ENCODE assay signal across 9 mouse cellular contexts in genomic region chr7:27486102-27486769, GRCm38 (mm10). TPM values are rescaled to one million over a fixed set of nuclear protein-coding genes. Genes with fewer than 3 reads are reported as not detected.
DNase-seq lines count a peak whose midpoint lies in the region; ATAC-seq lines count a peak whose summit lies in the region.
"Had no signal": no experiment of that assay in that cellular context is flagged by ENCODE, and none has a peak within 500 bp of the region (broad histone marks: within the 10 kb centered on the region; RNA-seq: fewer than 3 reads in every experiment).

No protein-coding gene starts in this region.

- ATAC-seq in heart, embryonic 12.5 days (ENCODE audit: insufficient number of reproducible peaks, low FRiP score): no peak
- ATAC-seq in hindbrain, embryonic 11.5 days (ENCODE audit: low FRiP score): peak; percentile 17
- ATAC-seq in liver, embryonic 12.5 days: no peak
- peak; percentile 15 for ATAC-seq in neural tube, embryonic 14.5 days (ENCODE audit: low read depth)

- peaks cover 20% of the 10 kb centered on the region for H3K36me3 ChIP-seq in heart, embryonic 12.5 days
- H3K36me3 ChIP-seq in hindbrain, embryonic 11.5 days (ENCODE audit: control insufficient read depth, insufficient read depth, low read length): no peaks in the 10 kb centered on the region
- H3K36me3 ChIP-seq in liver, embryonic 12.5 days: peaks cover 15% of the 10 kb centered on the region
- no peaks in the 10 kb centered on the region for H3K36me3 ChIP-seq in neural tube, embryonic 14.5 days (ENCODE audit: control insufficient read depth, insufficient read depth, low read length)

- no peak for DNase-seq in heart, adult 11 months
- peak; percentile 53 for DNase-seq in c-Kit-positive CD71-negative TER-119-negative erythroid progenitor cells, embryonic 14.5 days (ENCODE audit: low read depth)
- no peak for DNase-seq in hindbrain, embryonic 11.5 days (ENCODE audit: low spot score)
- no peak for DNase-seq in layer of hippocampus, adult 8-10 months (ENCODE audit: low spot score in 2 of 2)
- DNase-seq in retina, embryonic 14.5 days (ENCODE audit: low spot score): no peak

- H3K4me1 ChIP-seq in heart, embryonic 12.5 days (replicated peaks): peaks cover 39% of the 10 kb centered on the region
- no peaks in the 10 kb centered on the region for H3K4me1 ChIP-seq in hindbrain, embryonic 11.5 days (replicated peaks; ENCODE audit: control insufficient read depth, insufficient read depth, low read length)
- H3K4me1 ChIP-seq in liver, embryonic 12.5 days: peaks cover 81% of the 10 kb centered on the region
- peaks cover 6% of the 10 kb centered on the region; the same call in 1 of the 2 replicates for H3K4me1 ChIP-seq in neural tube, embryonic 14.5 days (ENCODE audit: control insufficient read depth, insufficient read depth, low read length)

- H3K27ac ChIP-seq in heart, embryonic 12.5 days (ENCODE audit: poor library complexity, severe bottlenecking): peak overlapping the region; percentile 98
- no peak overlapping the region for H3K27ac ChIP-seq in hindbrain, embryonic 11.5 days (ENCODE audit: low read depth, low read length)
- peak overlapping the region; percentile 95 for H3K27ac ChIP-seq in liver, embryonic 12.5 days
- no peak overlapping the region for H3K27ac ChIP-seq in neural tube, embryonic 14.5 days (ENCODE audit: low read depth, low read length)

- peak overlapping the region; percentile 75 for H3K4me2 ChIP-seq in heart, embryonic 12.5 days
- peak overlapping the region; percentile 37 for H3K4me2 ChIP-seq in hindbrain, embryonic 11.5 days (replicated peaks; ENCODE audit: low read depth, low read length)
- peak overlapping the region; percentile 94 for H3K4me2 ChIP-seq in liver, embryonic 12.5 days
- peak overlapping the region; percentile 54 for H3K4me2 ChIP-seq in neural tube, embryonic 14.5 days (ENCODE audit: low read depth, low read length)

- H3K9ac ChIP-seq in heart, embryonic 12.5 days: peak overlapping the region; percentile 53; the same call in 1 of the 2 replicates
- H3K9ac ChIP-seq in hindbrain, embryonic 11.5 days (ENCODE audit: low read depth, low read length): no peak overlapping the region; the same call in 1 of the 2 replicates
- H3K9ac ChIP-seq in liver, embryonic 12.5 days: peak overlapping the region; percentile 91
- no peak overlapping the region for H3K9ac ChIP-seq in neural tube, embryonic 14.5 days (replicated peaks; ENCODE audit: low read depth, low read length)

- H3K4me3 ChIP-seq in heart, embryonic 12.5 days: peak overlapping the region; percentile 75
- peak overlapping the region; percentile 76 for H3K4me3 ChIP-seq in hindbrain, embryonic 11.5 days (ENCODE audit: low read depth, low read length)
- peak overlapping the region; percentile 87 for H3K4me3 ChIP-seq in liver, embryonic 12.5 days
- H3K4me3 ChIP-seq in neural tube, embryonic 14.5 days (ENCODE audit: low read depth, low read length): peak overlapping the region; percentile 68

- WGBS in heart, embryonic 12.5 days: 2% methylated on average over 13 of the region's 13 CpGs
- 7% methylated on average over 13 of the region's 13 CpGs for WGBS in hindbrain, embryonic 11.5 days
- WGBS in liver, embryonic 12.5 days (ENCODE audit: insufficient replicate concordance): 2% methylated on average over 13 of the region's 13 CpGs
- 4% methylated on average over 13 of the region's 13 CpGs for WGBS in neural tube, embryonic 14.5 days

- no peaks in the 10 kb centered on the region for H3K9me3 ChIP-seq in heart, embryonic 12.5 days (replicated peaks)
- no peaks in the 10 kb centered on the region for H3K9me3 ChIP-seq in hindbrain, embryonic 11.5 days (ENCODE audit: control insufficient read depth, low read length)
- H3K9me3 ChIP-seq in liver, embryonic 12.5 days (replicated peaks): no peaks in the 10 kb centered on the region
- no peaks in the 10 kb centered on the region for H3K9me3 ChIP-seq in neural tube, embryonic 14.5 days (ENCODE audit: control insufficient read depth, low read length)

- no peaks in the 10 kb centered on the region for H3K27me3 ChIP-seq in heart, embryonic 12.5 days (replicated peaks)
- H3K27me3 ChIP-seq in hindbrain, embryonic 11.5 days (ENCODE audit: control insufficient read depth, insufficient read depth, low read length): no peaks in the 10 kb centered on the region
- no peaks in the 10 kb centered on the region for H3K27me3 ChIP-seq in liver, embryonic 12.5 days (replicated peaks)
- no peaks in the 10 kb centered on the region for H3K27me3 ChIP-seq in neural tube, embryonic 14.5 days (ENCODE audit: control insufficient read depth, insufficient read depth, low read length)

RNA-seq across cellular contexts. Expression of gene Sertad1, which starts 0.5 kb away (rescaled TPM):
- 35.3 and 35.9 TPM in 2 replicates for polyA plus RNA-seq in heart, embryonic 12.5 days (2016; fragmentation: Nextera tagmentation; extraction: Ambion mirVana)
- polyA plus RNA-seq in hindbrain, embryonic 11.5 days (2014; fragmentation: Nextera tagmentation; extraction: Ambion mirVana): 18.4 and 21.0 TPM in 2 replicates
- polyA plus RNA-seq in liver, embryonic 12.5 days (2016; fragmentation: Nextera tagmentation; extraction: Ambion mirVana): 19.5 and 20.9 TPM in 2 replicates
- polyA plus RNA-seq in neural tube, embryonic 14.5 days (2014; fragmentation: Nextera tagmentation; extraction: Ambion mirVana): 6.1 and 10.7 TPM in 2 replicates
- total RNA-seq in layer of hippocampus, adult 8-10 months (2022): 10 to 100 TPM in 1 of 4 experiments, 1 to 10 TPM in 3; 6.4 to 10.7 (median 9.3) TPM

RNA-seq across cellular contexts. Expression of gene Sertad3, which starts 12.7 kb away (rescaled TPM):
- 22.8 and 23.3 TPM in 2 replicates for polyA plus RNA-seq in heart, embryonic 12.5 days (2016; fragmentation: Nextera tagmentation; extraction: Ambion mirVana)
- polyA plus RNA-seq in hindbrain, embryonic 11.5 days (2014; fragmentation: Nextera tagmentation; extraction: Ambion mirVana): 20.7 and 22.2 TPM in 2 replicates
- polyA plus RNA-seq in liver, embryonic 12.5 days (2016; fragmentation: Nextera tagmentation; extraction: Ambion mirVana): 24.6 and 26.3 TPM in 2 replicates
- polyA plus RNA-seq in neural tube, embryonic 14.5 days (2014; fragmentation: Nextera tagmentation; extraction: Ambion mirVana): 5.7 and 10.0 TPM in 2 replicates
- total RNA-seq in layer of hippocampus, adult 8-10 months (2022): 1 to 10 TPM; 3.0 to 4.9 (median 3.9) TPM

RNA-seq across cellular contexts. Expression of gene Prx, which starts 12.9 kb away (rescaled TPM):
- polyA plus RNA-seq in heart, embryonic 12.5 days (2016; fragmentation: Nextera tagmentation; extraction: Ambion mirVana): 3.3 and 3.5 TPM in 2 replicates
- polyA plus RNA-seq in hindbrain, embryonic 11.5 days (2014; fragmentation: Nextera tagmentation; extraction: Ambion mirVana): 0.53 and 1.0 TPM in 2 replicates
- 0.91 and 1.2 TPM in 2 replicates for polyA plus RNA-seq in liver, embryonic 12.5 days (2016; fragmentation: Nextera tagmentation; extraction: Ambion mirVana)
- polyA plus RNA-seq in neural tube, embryonic 14.5 days (2014; fragmentation: Nextera tagmentation; extraction: Ambion mirVana): 0.43 and 1.1 TPM in 2 replicates
- under 1 TPM; 0.38 to 0.43 (median 0.39) TPM for total RNA-seq in layer of hippocampus, adult 8-10 months (2022)

RNA-seq across cellular contexts. Expression of gene Hipk4, which starts 36.8 kb away (rescaled TPM):
- 0.31 and 0.39 TPM in 2 replicates for polyA plus RNA-seq in heart, embryonic 12.5 days (2016; fragmentation: Nextera tagmentation; extraction: Ambion mirVana)
- 0.21 and 0.96 TPM in 2 replicates for polyA plus RNA-seq in hindbrain, embryonic 11.5 days (2014; fragmentation: Nextera tagmentation; extraction: Ambion mirVana)
- 0.17 and 0.23 TPM in 2 replicates for polyA plus RNA-seq in liver, embryonic 12.5 days (2016; fragmentation: Nextera tagmentation; extraction: Ambion mirVana)
- 1.2 and 2.1 TPM in 2 replicates for polyA plus RNA-seq in neural tube, embryonic 14.5 days (2014; fragmentation: Nextera tagmentation; extraction: Ambion mirVana)
- under 1 TPM in 1 of 4 experiments, not detected in 3; 0.25 TPM for total RNA-seq in layer of hippocampus, adult 8-10 months (2022)
- total RNA-seq: neutrophil, adult 5-6 weeks had no signal

RNA-seq across cellular contexts. Expression of gene Blvrb, which starts 38.5 kb away (rescaled TPM):
- 68.4 and 82.4 TPM in 2 replicates for polyA plus RNA-seq in heart, embryonic 12.5 days (2016; fragmentation: Nextera tagmentation; extraction: Ambion mirVana)
- 34.8 and 35.4 TPM in 2 replicates for polyA plus RNA-seq in hindbrain, embryonic 11.5 days (2014; fragmentation: Nextera tagmentation; extraction: Ambion mirVana)
- polyA plus RNA-seq in liver, embryonic 12.5 days (2016; fragmentation: Nextera tagmentation; extraction: Ambion mirVana): 895 and 897 TPM in 2 replicates
- 12.1 and 23.0 TPM in 2 replicates for polyA plus RNA-seq in neural tube, embryonic 14.5 days (2014; fragmentation: Nextera tagmentation; extraction: Ambion mirVana)
- 10 to 100 TPM; 14.6 to 21.6 (median 20.1) TPM for total RNA-seq in layer of hippocampus, adult 8-10 months (2022)

Comparison
In these comparisons a context has a peak if more than half of its experiments do, and no peak if none do; other contexts are left out.
1. ATAC-seq: peak in hindbrain, embryonic 11.5 days (single experiment) and neural tube, embryonic 14.5 days (single experiment); none in heart, embryonic 12.5 days (single experiment) and liver, embryonic 12.5 days (single experiment).
2. H3K27ac ChIP-seq: peak in heart, embryonic 12.5 days (single experiment) and liver, embryonic 12.5 days (single experiment); none in hindbrain, embryonic 11.5 days (single experiment) and neural tube, embryonic 14.5 days (single experiment).
3. H3K4me2 ChIP-seq: peak in every context shown above with its lines; median percentile 94 in liver, embryonic 12.5 days; 75 in heart, embryonic 12.5 days; 54 in neural tube, embryonic 14.5 days; 37 in hindbrain, embryonic 11.5 days.
4. H3K9ac ChIP-seq: peak in heart, embryonic 12.5 days (single experiment) and liver, embryonic 12.5 days (single experiment); none in hindbrain, embryonic 11.5 days (single experiment) and neural tube, embryonic 14.5 days (single experiment).
5. Peak in every context shown above with its lines, with median percentiles within 50 percentile points of each other: H3K4me3 ChIP-seq.